Mouse (Mus musculus) hindbrain, embryonic 10.5 days (tissue): ENCODE measurements around the gene Aebp2. TPM values are rescaled to one million over a fixed set of nuclear protein-coding genes. Genes with fewer than 3 reads are reported as not detected.
"Not testable (repeated sequence)": the region's sequence is repeated elsewhere in the genome, so short reads cannot be mapped to it uniquely, and the experiment has no call there.

Experiments used
- DNase-seq: peaks from one replicate; pipeline ENCODE4 v3.0.0-alpha.2; 2017; ENCODE audit warnings: low spot score
- H3K27ac ChIP-seq: fragments of 300-500 bp; sonication (generic); 2 replicates; pipeline ENCODE4 v1.5.1; 2016; ENCODE audit warnings: mild to moderate bottlenecking, moderate library complexity
- H3K27me3 ChIP-seq: fragments of 300-500 bp; sonication (generic); 2 replicates; pipeline ENCODE4 v1.6.1; 2016; ENCODE audit warnings: mild to moderate bottlenecking; ENCODE audit not compliant: poor library complexity, insufficient read depth, severe bottlenecking
- H3K36me3 ChIP-seq: fragments of 300-500 bp; sonication (generic); 2 replicates; pipeline ENCODE4 v1.6.1; 2016; ENCODE audit warnings: mild to moderate bottlenecking, moderate library complexity
- H3K4me1 ChIP-seq: fragments of 300-500 bp; sonication (generic); replicated peaks from 2 replicates; pipeline ENCODE4 v1.6.1; 2016; ENCODE audit warnings: mild to moderate bottlenecking
- H3K4me3 ChIP-seq: fragments of 300-500 bp; sonication (generic); 2 replicates; pipeline ENCODE4 v1.5.1; 2016; ENCODE audit warnings: mild to moderate bottlenecking, moderate library complexity
- H3K9me3 ChIP-seq: fragments of 300-500 bp; sonication (generic); 2 replicates; pipeline ENCODE4 v1.6.1; 2016; ENCODE audit warnings: mild to moderate bottlenecking, moderate library complexity
- WGBS: fragments of 180-500 bp; shearing (Covaris S2); methylation state at CpG from one replicate; pipeline ENCODE4 v1.1.7; 2016; 5-methylcytosine and 5-hydroxymethylcytosine counted together
- polyA plus RNA-seq: library from polyadenylated mRNA; unstranded; fragments of >200 nt; fragmentation: Nextera tagmentation; extraction: Ambion mirVana; gene quantifications from 2 replicates; pipeline ENCODE4 v1.2.1, GENCODE M21; 2016

The Aebp2 gene
- polyA plus RNA-seq, 1 experiment from 2014 or later, result 8.0 TPM

- Histone ChIP-seq H3K9me3 (no peaks in the 10 kb centered on the region), H3K36me3 (peaks cover 63% of the 10 kb centered on the region), H3K27ac (peak overlapping the region; percentile 76), H3K4me1 (peaks cover 19% of the 10 kb centered on the region), H3K4me3 (no peak overlapping the region), H3K27me3 (no peaks in the 10 kb centered on the region)
- DNase-seq, result no peak
- 48% methylated on average over 15 of the region's 15 CpGs for WGBS
Observed at GRCm38 (mm10) chr6:140597381-140598329, 24.8 kb upstream of the Aebp2 start.

GRCm38 (mm10) chr6:140598516-140598915 lies 23.9 kb upstream of the Aebp2 start:
- Histone ChIP-seq H3K9me3 (no peaks in the 10 kb centered on the region), H3K27ac (peak overlapping the region; percentile 76; the same call in 1 of the 2 replicates), H3K4me1 (peaks cover 28% of the 10 kb centered on the region), H3K4me3 (no peak overlapping the region), H3K36me3 (peaks cover 56% of the 10 kb centered on the region), H3K27me3 (no peaks in the 10 kb centered on the region)
- 91% methylated on average over 9 of the region's 9 CpGs for whole genome bisulfite sequencing
- no peak for DNase-seq

- H3K9me3 ChIP-seq, result no peaks in the 10 kb centered on the region
- H3K27me3 ChIP-seq, result no peaks in the 10 kb centered on the region
- H3K4me3 ChIP-seq, result no peak overlapping the region
- no peak overlapping the region; the same call in 1 of the 2 replicates for H3K27ac ChIP-seq
- DNase-seq, result no peak
- H3K36me3 ChIP-seq, result peaks cover 48% of the 10 kb centered on the region
- WGBS, result 89% methylated on average over 5 of the region's 5 CpGs
- peaks cover 36% of the 10 kb centered on the region for H3K4me1 ChIP-seq
Observed at GRCm38 (mm10) chr6:140599337-140599736, 23.1 kb upstream of the Aebp2 start.

- H3K36me3 ChIP-seq, result peaks cover 34% of the 10 kb centered on the region
- WGBS, result 93% methylated on average over 8 of the region's 8 CpGs
- H3K27ac ChIP-seq, H3K9me3 ChIP-seq, H3K4me3 ChIP-seq, DNase-seq, H3K27me3 ChIP-seq: not testable (repeated sequence)
- peaks cover 43% of the 10 kb centered on the region for H3K4me1 ChIP-seq
Observed at GRCm38 (mm10) chr6:140600671-140601070, 21.8 kb upstream of the Aebp2 start.

GRCm38 (mm10) chr6:140601175-140601574 lies 21.3 kb upstream of the Aebp2 start:
- WGBS, result 96% methylated on average over 4 of the region's 4 CpGs
- DNase-seq, result no peak
- H3K36me3 ChIP-seq, result peaks cover 29% of the 10 kb centered on the region
- no peak overlapping the region for H3K27ac ChIP-seq
- peaks cover 43% of the 10 kb centered on the region for H3K4me1 ChIP-seq
- no peaks in the 10 kb centered on the region for H3K27me3 ChIP-seq
- no peak overlapping the region for H3K4me3 ChIP-seq
- H3K9me3 ChIP-seq, result no peaks in the 10 kb centered on the region

- Histone ChIP-seq H3K4me3 (no peak overlapping the region), H3K36me3 (peaks cover 12% of the 10 kb centered on the region; the same call in 1 of the 2 replicates), H3K9me3 (no peaks in the 10 kb centered on the region), H3K27me3 (no peaks in the 10 kb centered on the region), H3K4me1 (peaks cover 33% of the 10 kb centered on the region), H3K27ac (peak overlapping the region; percentile 69; the same call in 1 of the 2 replicates)
- WGBS, result 10% methylated on average over 8 of the region's 8 CpGs
- DNase-seq, result peak; percentile 45
Observed at GRCm38 (mm10) chr6:140603228-140603944, 19.1 kb upstream of the Aebp2 start.

- H3K4me3 ChIP-seq, H3K9me3 ChIP-seq, DNase-seq, H3K27me3 ChIP-seq, H3K36me3 ChIP-seq: not testable (repeated sequence)
- Histone ChIP-seq H3K4me1 (peaks cover 31% of the 10 kb centered on the region), H3K27ac (0 out of 2 replicates have a peak overlapping the region, but pooled peaks have one; percentile 69)
- WGBS, result 90% methylated on average over 5 of the region's 5 CpGs
Observed at GRCm38 (mm10) chr6:140605173-140605572, 17.3 kb upstream of the Aebp2 start.

- Histone ChIP-seq H3K9me3 (no peaks in the 10 kb centered on the region), H3K27ac (no peak overlapping the region), H3K4me1 (peaks cover 31% of the 10 kb centered on the region), H3K4me3 (no peak overlapping the region), H3K27me3 (no peaks in the 10 kb centered on the region), H3K36me3 (peaks cover 8% of the 10 kb centered on the region; the same call in 1 of the 2 replicates)
- no peak for DNase-seq
- 76% methylated on average over 3 of the region's 3 CpGs for WGBS
Observed at GRCm38 (mm10) chr6:140605732-140606131, 16.7 kb upstream of the Aebp2 start.

- Histone ChIP-seq H3K36me3 (peaks cover 8% of the 10 kb centered on the region; the same call in 1 of the 2 replicates), H3K4me3 (no peak overlapping the region), H3K27ac (no peak overlapping the region), H3K4me1 (peaks cover 31% of the 10 kb centered on the region), H3K9me3 (no peaks in the 10 kb centered on the region), H3K27me3 (no peaks in the 10 kb centered on the region)
- DNase-seq, result no peak
- WGBS, result 62% methylated on average over 10 of the region's 10 CpGs
Observed at GRCm38 (mm10) chr6:140606534-140606933, 15.9 kb upstream of the Aebp2 start.

GRCm38 (mm10) chr6:140608666-140609065 lies 13.8 kb upstream of the Aebp2 start:
- Histone ChIP-seq H3K4me3 (no peak overlapping the region), H3K27ac (no peak overlapping the region), H3K4me1 (peaks cover 19% of the 10 kb centered on the region), H3K27me3 (no peaks in the 10 kb centered on the region), H3K9me3 (no peaks in the 10 kb centered on the region), H3K36me3 (no peaks in the 10 kb centered on the region)
- DNase-seq, result no peak
- 92% methylated on average over 6 of the region's 6 CpGs for WGBS

GRCm38 (mm10) chr6:140609533-140609932 lies 12.9 kb upstream of the Aebp2 start:
- H3K27me3 ChIP-seq, result no peaks in the 10 kb centered on the region
- no peaks in the 10 kb centered on the region for H3K9me3 ChIP-seq
- H3K4me1 ChIP-seq, result peaks cover 10% of the 10 kb centered on the region
- 86% methylated on average over 4 of the region's 4 CpGs for WGBS
- no peak overlapping the region for H3K27ac ChIP-seq
- DNase-seq, result no peak
- no peak overlapping the region for H3K4me3 ChIP-seq
- no peaks in the 10 kb centered on the region for H3K36me3 ChIP-seq

GRCm38 (mm10) chr6:140610117-140610516 lies 12.3 kb upstream of the Aebp2 start:
- DNase-seq, result no peak
- no peaks in the 10 kb centered on the region for H3K27me3 ChIP-seq
- no peaks in the 10 kb centered on the region for H3K36me3 ChIP-seq
- no peak overlapping the region for H3K4me3 ChIP-seq
- peaks cover 5% of the 10 kb centered on the region; the same call in 1 of the 2 replicates for H3K4me1 ChIP-seq
- H3K9me3 ChIP-seq, result no peaks in the 10 kb centered on the region
- 93% methylated on average over 5 of the region's 5 CpGs for WGBS
- H3K27ac ChIP-seq, result no peak overlapping the region

- no peaks in the 10 kb centered on the region for H3K36me3 ChIP-seq
- DNase-seq, result no peak
- no peaks in the 10 kb centered on the region for H3K27me3 ChIP-seq
- no peaks in the 10 kb centered on the region for H3K9me3 ChIP-seq
- WGBS, result 92% methylated on average over 4 of the region's 4 CpGs
- no peak overlapping the region for H3K4me3 ChIP-seq
- H3K27ac ChIP-seq, result no peak overlapping the region
- 0 out of 2 replicates have a peak, but pooled peaks cover 4% of the 10 kb centered on the region for H3K4me1 ChIP-seq
Observed at GRCm38 (mm10) chr6:140611282-140611681, 11.2 kb upstream of the Aebp2 start.
